Mouse (Mus musculus) megakaryocyte, adult 5-6 weeks (primary cell): Measurements from ENCODE around the gene Rab26. TPM values are rescaled to one million over a fixed set of nuclear protein-coding genes. Genes with fewer than 3 reads are reported as not detected.
A peak's percentile ranks its signal among the peaks of the same experiment; 100 is the strongest.

Source experiments
- ATAC-seq: 2 replicates; pipeline ENCODE4 v1.8.0; 2016; ENCODE audit warnings: mild to moderate bottlenecking, inconsistent platforms; ENCODE audit not compliant: poor library complexity, severe bottlenecking
- total RNA-seq, 2 experiments: library from RNA; stranded (forward) in 1 of 2; stranded (reverse) in 1 of 2; fragments of 153-499, 151-499 nt in 1 of 2; fragments of 221-1000, 200-1000 nt in 1 of 2; gene quantifications; 2 replicates each; pipeline versions ENCODE4 v1.2.3 to v1.2.4; 2015 to 2017

Rab26 gene
- total RNA-seq, 2 experiments from 2014 or later = 0.42 to 0.95 TPM

DNA sequence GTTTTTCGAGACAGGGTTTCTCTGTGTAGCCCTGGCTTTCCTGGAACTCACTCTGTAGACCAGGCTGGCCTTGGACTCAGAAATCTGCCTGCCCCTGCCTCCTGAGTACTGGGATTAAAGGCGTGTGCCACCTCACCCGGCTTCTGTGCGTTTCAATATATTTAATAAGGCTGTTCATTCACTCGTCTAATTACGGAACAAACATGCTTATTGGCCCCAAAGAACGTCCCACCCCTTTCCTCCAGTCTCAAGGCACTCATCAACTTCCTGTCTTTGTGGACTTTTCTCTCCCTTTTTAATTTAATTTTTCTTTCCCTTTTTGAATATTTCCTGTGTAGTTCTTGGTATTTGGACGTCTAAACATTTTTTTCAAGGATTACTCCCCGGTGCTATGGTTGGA is 14.4 kb upstream of the Rab26 start:
- no peak for ATAC-seq

DNA sequence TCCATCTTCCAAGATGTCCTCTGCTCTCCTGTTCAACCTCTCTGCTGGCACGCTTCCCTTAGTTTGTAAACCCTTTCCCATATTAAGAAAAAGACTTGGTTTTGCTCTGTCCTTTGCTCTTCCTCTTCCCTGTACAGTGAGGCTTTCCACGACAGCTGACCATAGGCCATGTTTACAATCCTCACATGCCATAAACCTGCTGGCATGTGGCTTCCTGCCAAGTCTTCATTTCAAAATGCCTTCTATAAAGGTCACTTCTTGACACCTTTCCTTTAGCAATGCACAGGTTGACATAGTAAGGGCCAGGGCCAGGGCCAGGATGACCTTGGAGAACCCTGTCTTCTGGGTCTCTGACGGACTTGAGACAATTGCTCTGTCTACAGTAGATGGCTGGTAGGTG is 12.2 kb upstream of the Rab26 start:
- ATAC-seq = no peak

DNA sequence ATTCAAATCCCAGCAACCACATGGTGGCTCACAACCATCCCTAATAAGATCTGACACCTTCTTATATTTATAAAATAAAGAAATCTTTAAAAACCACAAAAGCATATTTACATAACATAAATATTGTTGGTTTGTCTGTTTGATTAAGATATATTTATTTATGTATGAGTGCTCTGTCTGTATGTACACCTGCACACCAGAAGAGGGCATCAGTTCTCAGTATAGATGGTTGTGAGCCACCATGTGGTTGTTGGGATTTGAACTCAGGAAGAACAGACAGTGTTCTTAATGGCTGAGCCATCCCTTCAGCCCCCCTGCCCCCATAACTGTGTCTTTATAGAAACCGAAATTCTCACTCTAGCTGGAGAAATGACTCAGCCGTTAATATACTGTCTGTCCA is 11.2 kb upstream of the Rab26 start:
- no peak for ATAC-seq

DNA sequence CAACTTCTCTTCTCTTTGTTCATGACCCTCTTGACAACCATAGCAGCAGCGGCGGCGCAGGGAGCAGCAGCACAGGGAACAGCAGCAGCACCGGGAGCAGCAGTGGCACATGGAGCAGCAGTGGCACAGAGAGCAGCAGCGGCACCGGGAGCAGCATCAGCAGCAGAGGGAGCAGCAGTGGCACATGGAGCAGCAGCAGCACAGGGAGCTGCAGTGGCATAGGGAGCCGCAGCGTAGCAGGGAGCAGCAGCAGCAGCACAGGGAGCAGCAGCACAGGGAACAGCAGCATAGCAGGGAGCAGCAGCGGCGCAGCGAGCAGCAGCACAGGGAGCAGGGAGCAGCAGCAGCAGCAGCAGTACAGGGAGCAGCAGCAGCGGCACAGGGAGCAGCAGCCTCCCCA is 10.6 kb upstream of the Rab26 start:
- no peak for ATAC-seq

DNA sequence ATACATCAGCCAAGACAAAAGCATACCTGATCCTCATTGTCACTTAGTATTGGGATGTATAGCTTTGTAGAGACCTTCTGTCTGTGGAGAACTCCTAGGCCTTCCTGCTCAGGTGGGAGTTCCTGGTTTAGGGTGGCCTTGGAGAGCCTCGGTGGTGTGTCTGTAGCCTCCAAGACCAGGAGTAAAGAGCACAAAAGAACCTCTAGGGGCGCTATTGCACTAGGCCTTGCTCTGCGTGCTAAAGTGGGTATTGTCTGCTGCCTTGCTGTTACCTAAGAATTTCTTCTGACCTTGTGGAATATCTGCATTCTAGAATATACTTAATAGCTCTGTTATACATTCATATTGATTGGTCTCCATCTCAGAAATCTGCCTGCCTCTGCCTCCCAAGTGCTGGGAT is 6.4 kb upstream of the Rab26 start:
- ATAC-seq = peak; percentile 97

DNA sequence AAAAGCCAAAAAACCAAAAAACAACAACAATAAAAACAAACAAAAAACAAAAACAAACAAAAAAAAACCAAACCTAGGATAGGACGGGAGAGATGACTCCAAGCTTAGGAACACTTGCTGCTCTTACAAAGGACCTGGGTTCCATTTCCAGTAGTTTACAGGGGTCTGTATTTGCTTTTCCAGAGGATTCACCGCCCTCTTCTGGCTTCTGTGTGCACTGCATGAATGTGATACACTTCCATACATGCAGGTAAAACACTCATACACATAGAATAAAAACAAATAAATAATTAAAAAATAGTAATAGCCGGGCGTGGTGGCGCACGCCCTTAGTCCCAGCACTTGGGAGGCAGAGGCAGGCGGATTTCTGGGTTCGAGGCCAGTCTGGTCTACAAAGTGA is 4.9 kb upstream of the Rab26 start:
- ATAC-seq = no peak

DNA sequence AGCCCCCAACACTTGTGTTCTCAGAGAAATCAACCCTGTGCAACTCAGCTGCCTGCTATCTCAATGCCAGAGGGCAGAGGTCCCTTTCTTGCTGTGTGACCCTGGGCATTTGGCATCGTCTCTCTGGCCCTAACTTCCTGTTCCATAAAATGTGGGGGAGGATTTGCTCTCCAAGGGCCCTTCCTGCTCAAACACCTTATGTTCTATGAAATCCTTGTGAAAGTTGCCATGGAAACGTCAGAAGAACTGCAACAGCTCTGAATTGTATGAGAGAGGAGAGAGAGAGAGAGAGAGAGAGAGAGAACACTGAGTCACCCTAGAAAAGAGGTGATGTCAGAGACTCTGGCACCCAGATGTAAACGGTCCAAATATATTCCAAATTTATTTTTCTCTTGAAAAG is 3.5 kb upstream of the Rab26 start:
- no peak for ATAC-seq

DNA sequence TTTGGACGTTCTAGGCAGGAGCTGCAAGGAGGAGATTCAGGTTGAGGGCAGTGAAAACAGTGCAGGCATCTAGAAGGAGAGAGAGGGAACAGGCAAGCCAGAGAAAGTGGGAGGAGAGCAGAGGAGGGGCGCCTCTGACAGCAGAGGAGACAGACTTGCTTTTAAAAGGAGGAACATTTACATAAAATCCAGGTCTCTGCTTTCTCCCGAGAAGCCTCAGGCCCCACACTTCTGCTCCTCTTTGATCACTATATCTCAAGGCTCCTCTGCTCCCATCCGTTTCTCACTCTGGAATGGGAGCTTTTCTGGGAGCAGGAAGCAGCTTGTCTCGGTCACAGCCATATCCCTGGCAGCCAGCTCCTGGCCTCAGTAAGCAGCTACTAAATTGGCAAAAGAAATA is 1.3 kb upstream of the Rab26 start:
- no peak for ATAC-seq

DNA sequence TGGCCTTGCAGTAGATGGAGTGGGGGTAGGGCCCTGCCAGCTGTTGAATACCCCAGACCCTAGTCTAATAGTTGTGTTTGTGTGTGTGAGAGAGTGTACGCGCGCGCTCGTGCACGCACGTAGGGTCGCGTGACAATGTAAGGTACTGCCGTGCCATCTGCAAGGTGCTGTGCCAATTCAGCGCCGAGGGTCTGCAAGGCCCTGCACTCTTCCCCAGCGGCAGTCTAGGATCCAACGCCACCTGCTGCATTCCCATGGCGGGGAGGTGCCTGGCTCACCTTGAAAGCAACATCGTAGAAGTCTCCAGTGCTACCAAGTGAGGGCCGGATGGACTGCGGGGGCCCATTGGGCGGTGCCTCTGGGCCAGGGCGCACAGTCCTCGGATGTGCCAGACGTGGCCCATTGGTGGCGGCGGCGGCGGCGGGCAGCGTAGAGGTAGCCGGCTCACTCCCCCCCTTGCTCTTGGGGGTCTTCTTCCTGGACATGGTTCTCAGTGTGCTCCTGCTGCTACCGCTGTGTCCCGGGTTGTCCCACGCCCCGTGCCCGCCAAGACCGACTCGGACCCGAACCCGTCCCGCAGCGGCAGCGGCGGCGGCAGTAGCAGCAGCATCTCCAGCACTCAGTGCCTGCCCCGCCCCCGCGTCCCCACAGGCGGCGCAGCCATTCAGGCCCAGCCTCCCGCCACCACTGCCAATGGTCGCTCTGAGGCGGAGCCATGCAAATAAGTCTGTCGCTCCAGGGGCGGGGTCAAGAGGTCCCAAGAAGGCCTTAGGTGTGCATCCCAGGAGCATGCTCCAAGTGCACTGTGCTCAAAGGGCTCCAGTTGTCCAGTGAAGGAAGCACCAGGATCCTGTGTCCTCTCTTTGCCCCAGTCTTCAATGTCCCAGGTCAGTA is 664 bp downstream of the Rab26 start:
- peak; percentile 93 for ATAC-seq

DNA sequence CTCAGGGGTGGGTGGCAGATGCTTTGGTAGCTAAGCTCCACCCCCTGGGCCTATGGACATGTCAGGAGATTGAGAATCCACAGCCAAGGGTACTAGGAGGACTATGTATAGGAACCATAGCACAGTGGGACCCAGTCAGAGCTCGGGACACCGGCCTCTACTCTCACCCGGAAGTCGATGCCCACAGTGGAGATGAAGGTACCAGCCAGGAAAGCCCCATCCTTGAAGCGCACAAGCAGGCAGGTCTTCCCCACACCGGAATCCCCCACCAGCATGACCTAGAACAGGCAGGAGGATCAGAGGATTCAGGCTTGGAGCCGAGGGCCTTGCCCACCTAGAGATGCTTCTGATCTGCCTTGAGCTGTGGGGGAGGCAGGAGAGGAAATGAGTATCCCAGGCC is 2.0 kb downstream of the Rab26 start:
- no peak for ATAC-seq

DNA sequence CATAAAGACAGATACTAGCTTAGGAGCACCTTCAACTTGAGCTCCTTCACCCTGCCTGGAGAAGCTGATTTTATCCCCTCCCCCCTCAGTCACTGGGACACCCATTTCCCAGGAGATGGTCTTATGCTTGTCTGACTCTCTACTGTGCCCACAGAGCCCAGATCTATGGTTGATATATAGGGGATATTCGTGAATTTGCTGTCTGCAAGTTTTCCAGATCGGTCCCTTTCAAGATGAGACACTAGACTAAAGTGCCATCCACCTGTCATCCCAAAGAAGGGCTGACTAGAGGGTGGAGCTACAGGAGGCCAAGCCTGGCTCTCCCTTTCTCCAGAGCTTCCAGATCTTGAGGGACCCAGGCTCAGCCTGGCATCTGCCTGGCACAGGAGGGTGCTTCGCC is 2.9 kb downstream of the Rab26 start:
- no peak for ATAC-seq

DNA sequence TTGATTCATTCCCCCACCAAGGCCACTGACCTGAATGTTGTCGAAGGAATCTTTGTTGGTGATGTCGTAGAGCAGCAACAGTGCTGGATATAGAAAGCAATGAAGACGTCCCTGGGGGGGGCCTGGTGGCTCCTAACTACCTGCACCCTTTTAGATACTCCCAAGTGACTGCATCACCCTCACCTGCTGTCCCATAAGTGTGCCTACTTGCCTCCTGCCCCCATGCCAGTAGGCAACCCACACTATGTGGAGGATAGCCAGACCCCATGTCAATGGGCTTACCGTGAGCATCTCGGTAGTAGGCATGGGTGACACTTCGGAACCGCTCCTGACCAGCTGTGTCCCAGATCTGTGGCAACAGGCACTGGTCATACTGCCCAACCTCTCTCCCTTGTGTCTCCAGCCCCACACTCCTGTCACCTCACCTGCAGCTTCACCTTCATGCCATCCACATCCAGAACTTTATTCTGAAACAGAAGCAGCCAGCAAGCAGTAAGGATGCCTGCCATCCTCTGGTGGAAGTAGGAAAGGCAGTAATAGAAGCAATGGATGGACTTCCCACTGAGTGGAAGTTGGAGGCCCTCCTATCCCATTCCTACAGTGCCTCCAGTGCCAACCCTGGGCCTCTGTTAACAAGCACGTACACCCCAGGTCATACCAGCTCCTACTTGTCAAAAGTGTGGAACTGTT is 3.5 kb downstream of the Rab26 start:
- ATAC-seq = no peak

DNA sequence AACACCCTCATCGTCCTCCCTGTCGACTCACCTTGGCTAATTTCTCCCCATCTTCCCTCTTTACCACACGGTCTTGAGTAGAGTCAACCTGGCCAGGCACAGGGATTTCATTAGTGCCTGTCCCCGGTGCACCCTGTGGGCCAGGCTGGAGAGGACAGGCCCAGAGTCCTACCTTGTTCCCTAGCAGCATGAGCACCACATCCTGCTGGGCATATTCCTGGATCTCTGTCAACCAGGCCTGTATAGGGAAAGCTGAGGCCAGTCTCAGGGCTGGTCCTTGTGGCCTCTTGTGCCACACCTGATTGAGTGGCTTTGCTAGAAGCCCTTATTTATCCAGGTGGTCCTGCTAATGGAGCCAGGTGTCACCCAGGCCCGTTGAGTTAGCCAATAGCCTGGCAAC is 4.1 kb downstream of the Rab26 start:
- no peak for ATAC-seq

DNA sequence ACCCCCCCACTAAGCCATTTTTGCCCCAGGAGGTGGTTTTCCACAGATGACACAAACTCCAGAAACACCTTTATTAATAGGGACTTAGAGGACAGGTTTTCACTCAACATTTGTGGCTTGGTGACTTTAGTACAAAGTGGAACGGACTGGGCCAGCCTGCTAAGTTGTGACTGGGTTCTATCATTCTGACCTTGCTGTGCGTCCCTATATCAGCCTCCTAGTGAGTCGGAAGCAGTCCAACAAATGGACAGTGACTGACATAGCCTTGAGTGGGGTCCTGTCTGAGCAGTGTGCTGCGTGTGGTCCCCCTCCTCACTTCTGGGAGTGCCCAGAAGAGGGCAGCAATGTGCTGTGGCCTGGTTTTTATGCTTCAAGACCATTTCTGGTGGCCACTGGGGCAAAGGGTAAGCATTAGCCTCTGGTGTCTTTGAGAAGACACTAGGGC is 5.0 kb downstream of the Rab26 start:
- ATAC-seq = no peak

DNA sequence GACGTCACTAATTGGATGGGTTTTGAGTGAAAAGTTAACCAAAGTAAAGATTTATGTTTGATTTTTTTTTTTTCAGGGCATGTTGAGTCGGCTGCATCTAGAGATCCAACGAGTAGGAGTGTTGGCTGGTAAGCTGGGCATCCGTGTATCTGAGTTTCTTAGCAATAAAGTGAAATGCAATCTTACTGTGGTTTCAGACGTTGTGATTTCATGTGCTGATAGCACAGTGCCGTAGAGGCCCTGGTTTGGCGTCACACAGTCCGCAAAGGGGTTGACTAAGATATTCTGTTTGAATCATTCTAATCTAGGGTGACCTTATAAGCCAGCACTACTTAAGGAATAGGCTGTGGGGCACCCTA is 5.5 kb downstream of the Rab26 start:
- no peak for ATAC-seq

DNA sequence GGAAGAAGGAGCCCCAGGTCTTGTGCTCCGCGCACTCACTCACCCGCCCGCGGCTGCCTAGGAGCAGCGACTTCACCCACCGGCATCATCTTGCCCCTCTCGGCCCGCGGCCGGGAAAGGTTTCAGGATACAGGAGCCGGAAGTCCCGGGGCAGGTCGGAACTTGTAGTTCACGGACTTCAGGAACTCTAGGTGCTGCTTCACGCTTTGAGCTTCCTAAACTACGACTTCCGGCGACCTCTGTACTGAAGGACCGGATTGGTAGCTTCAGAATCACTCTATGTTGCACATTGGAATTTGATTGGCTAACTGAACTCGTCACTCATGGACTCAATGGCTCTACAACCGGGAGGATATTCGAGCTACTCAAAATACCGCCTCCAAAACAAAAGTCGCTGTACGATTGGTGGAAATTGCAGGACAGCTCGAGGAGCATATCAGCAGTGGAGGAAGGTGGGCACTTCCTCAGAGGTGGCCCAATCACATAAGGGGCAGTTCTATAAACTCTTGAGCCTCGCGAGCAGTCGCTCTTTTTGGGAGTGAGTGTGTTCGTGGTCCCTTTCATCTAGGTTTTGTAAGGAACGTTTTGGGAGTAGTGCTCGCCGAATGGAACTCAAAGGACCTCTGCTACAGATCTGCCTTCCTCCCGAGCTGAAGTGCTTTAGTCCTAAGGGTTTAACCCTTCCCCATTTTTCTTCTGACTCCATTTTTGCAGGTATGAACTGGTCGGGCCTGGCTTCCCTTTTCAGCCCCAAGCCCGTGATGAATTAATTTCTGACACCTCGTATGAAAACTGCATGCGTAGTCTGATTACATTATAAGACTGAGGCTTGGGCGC is 6.1 kb downstream of the Rab26 start, which contains the start of gene Traf7:
TSS of gene Traf7 (minus strand) at position 216 of the 837 bp plus-strand sequence.
- ATAC-seq = peak; percentile 89

DNA sequence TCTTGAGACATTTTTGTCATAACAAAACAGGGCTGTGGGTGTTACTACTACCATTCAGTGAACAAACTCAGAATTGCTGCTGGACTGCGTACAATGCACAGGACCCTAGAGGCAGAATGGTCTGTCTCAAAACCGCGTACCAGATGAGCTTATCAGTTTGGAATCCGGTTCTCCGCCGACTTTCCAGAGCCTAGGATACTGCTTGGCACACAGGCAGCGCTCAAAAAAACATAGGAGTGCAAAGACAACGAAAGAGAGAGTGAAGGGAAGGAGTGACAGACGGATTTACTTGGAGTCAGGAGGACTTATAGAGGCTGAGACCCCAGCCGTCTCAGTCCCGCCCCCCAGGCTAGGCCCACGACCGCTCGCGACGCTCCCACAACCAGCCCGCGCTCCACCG is 6.7 kb downstream of the Rab26 start:
- ATAC-seq = no peak

DNA sequence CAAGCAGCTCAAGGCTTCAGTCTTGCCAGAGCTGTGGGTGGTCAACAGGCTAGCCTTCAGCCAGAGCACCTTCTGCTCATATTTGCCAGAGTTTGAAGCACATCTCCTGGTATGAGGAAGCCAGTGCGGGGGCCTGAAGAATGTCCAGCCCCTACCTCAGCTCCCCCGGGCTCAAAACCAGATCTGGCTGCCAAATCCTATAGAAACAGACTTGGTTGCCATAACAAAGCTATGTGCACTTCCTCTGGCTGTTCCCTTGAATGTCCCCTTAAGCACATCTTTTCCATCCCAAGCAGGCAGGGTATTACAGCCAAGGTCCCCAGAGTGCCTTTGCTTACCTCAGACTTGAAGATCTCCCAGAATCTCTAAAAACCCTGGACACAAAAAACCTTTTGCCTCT is 9.3 kb downstream of the Rab26 start:
- ATAC-seq = no peak

DNA sequence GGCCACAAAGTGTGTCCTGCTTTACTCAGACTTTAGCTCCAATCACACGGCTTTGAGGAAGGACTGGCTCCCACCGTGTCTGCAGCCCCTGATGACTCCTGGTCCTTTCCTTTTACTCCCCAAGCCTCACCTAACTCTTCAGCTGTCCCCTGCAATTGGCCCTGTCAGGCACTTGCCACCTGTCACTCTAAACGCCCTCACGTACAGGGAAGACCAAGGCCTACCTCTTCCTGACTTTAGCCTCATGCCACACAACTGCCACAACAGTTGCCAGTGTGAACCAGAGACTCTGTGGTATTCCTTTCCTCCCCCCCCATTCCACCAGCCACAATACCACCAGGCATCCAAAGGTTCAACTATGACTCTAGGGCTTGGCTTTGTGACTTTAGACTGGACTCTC is 13.6 kb downstream of the Rab26 start:
- ATAC-seq = no peak

DNA sequence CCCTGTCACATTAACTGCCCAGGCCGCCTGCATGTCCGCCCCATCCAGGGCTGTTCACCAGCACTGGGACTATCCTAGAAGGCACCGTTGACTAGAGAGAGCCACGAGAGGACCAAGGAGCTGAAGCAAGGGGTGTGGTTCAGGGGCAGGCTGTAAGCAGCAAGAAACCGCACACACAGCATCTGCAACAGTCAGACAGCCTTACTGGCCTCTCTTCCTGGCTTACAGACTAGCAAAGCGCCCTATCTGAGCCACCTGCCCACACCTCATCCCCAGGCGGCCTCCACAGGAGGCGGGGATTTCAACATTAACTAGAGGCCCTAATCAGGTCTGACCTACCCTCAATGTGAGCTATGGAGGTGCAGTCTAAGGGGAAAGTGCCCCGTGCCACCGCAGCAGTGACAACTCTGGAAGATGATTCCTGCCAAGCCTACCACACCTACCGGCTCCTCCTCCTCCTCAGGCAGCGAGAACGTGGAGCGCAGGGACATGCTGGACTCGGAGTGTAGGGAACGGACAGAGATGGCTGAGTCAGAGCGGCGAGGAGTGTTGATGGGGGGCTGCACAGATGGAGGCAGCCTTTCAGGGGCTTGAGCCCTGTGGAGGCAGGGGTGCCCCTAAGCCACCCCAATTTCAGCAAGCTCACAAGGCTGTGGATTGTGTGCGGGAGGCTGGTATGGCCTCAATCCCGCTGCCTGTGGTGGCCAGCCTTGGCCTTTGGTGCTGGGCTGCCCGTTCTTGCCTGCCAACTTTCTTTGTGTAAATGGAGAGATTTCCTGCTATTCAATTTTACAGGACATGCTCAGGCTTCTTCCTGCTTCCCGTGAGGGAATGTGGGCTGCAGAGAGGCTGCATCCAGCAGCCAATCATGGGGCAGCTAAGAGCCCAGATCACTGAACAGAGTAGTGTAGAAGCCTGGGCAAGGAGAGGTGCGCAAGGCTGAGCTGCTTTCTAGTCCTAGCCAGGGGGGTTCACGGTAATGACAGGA is 19.4 kb downstream of the Rab26 start:
- no peak for ATAC-seq
